Mouse (Mus musculus): ENCODE results near the gene Gm32742.
"Not testable (repeated sequence)": the region's sequence is repeated elsewhere in the genome, so short reads cannot be mapped to it uniquely, and the experiment has no call there.

Gm32742 gene

DNA sequence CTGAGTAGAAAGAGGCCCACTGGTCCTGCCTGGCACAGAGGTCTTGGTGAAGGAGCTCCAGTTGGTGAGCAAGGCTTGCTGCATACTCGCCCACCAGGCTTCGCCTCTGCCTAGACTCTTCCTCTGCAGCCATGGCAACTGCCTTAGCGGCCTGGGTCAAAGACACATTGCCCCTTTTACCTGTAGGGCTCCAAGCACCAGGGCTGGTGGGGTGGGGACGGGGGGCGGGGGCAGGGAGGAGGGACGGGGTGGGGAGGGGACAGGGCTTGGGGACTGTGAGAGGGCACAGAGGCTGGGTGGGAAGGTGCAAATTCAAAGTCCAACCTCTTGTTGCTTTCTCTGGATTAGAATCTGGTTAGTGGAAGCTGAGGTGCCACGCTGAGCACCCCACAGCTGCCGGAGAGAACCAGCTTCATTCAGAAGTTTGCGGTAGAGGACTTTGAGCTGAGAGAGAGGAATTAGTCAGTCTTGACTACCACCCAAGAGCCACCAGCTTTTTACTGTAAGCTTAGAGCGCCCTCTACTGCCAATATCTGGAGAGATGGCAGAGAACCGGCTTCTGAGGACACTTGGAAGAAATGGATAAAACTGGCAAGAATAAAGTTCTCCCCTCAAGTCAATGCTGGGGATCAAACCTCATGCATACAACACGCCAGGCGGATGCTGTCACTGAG lies 13.1 kb downstream of the Gm32742 start:
- DNase-seq (ENCODE audit: low spot score in 2 of 2), result peak in 1 of 2 experiments; percentile 47

DNA sequence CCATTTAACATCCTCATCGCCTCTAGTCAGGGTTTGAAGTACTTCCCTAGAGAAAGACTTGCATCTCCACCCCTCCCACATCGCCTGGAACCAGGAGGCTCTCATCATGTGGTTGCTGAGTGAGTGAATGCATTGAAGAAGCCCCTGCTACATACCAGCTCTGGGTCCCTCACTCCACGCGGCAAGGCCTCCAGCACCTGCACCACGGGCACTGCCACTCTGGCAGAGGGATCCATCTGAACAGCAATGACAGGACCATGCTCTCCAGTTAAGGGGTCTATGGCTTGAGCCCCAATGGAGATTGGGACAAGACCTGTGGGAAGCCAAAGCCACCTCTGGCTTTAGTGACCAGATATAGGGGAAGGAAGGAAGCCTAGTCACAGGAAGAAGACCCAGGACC lies 18.0 kb downstream of the Gm32742 start:
- no peak for DNase-seq (ENCODE audit: low spot score in 2 of 2)

DNA sequence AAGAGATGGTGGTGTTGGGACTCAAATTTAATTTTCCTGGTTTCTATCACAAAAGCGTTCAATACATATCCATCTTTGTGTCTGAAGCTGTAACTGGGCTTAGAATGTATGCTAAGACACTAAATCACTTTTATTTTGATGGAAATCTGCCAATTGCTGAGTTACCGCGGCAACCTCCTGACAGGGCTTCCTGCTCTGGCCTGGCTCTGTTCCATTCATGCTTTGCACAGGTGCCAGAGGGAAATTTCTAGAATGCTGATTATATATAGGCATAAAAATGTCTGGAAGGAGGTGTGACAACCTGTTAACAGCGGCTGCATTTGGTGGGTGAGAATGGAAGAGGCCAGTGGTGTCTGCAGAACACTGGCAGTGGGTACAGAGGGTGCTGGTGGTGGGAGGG lies 18.8 kb downstream of the Gm32742 start:
- DNase-seq (ENCODE audit: low spot score in 2 of 2), result no peak

DNA sequence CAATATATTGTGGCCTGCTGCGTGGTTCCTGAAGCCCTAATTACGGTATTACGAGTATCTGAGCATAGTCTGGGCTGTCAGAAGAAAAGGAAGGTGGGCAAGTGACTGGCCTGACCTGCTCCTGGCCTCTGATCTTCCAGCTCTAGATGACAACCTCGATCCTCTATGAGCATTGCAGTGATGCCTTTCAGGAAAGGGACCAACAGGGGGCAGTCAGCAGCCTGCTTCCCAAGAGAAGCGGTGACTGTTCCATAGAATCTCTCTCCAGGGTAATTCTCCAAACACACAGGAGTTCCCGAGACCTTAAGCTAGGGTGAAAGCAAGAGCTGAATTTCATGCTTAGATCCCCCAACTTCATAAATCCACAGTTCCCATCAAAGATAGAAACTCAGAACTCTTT lies 21.1 kb downstream of the Gm32742 start:
- DNase-seq (ENCODE audit: low spot score in 2 of 2), result no peak

DNA sequence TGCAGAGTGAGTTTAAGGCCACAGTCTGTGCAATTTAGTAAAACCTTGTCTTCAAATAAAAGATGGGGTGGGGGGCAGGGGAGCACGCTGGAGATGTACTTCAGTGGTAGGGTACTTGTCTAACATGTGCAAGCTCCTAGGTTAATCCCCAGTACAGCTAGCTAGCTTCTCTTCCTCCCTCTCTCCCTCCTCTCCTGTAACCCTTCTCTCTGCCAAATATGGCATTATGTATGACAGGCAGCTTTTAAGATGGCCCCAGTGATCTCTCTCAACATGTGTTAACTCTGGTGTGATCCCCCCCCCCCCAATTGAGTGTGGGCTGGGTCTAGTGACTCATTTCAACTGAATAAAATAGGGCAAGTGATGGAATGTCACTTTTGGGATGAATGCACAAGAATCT lies 21.9 kb downstream of the Gm32742 start:
- DNase-seq (ENCODE audit: low spot score in 2 of 2), result no peak

DNA sequence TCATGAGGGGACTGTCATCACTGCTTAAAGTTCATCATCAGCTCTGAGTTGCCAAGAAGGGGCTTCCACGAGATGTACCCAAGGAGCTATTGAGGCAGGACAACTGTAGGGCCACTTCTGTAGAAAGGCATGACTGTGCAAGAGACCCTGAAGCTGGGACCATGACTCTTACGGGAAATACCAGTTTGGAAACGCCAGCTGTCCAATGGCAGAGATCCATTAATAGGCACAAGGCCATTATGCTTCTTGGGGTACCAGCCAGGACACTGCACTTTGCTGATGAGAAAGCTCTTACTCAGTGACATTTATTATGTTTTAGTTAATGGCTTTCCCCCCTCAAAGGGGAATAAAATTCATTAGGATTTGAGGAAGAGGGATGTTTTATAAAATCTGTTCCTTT lies 24.6 kb downstream of the Gm32742 start:
- no peak for DNase-seq (ENCODE audit: low spot score in 2 of 2)

DNA sequence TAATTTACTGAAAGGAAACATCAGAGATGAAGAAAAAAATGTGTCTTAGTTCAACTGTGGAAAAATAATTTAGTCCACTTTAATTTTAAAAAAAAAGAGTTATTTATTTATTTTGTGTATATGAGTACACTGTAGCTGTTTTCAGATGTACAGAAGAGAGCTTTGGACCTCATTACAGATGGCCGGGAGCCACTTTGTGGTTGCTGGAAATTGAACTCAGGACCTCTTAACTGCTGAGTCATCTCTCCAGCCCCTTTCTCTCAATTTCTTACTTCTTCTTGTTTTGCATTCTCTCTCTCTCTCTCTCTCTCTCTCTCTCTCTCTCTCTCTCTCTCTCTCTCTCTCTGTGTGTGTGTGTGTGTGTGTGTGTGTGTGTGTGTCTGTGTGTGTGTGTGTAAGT lies 25.9 kb downstream of the Gm32742 start:
- DNase-seq (ENCODE audit: low spot score in 2 of 2), result not testable (repeated sequence)

DNA sequence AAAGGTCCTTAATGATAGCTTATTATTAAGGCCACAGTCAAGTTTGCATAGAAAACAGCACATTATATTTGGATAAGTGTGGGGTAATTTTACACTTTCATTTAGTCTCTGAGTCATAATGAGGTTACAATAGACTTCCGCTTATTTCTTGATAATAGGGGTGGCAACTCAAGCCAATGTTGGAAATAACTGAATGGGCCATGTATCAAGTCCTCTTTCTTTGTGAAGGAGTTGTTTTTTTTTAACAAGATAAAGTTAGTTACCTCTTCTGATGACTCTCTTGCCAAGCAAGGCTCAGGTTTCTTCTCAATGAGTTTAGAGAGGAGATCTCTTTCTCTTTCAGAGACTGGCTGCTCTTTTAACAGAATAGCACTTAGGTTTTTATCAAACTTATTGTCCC lies 27.0 kb downstream of the Gm32742 start:
- DNase-seq (ENCODE audit: low spot score in 2 of 2), result no peak

DNA sequence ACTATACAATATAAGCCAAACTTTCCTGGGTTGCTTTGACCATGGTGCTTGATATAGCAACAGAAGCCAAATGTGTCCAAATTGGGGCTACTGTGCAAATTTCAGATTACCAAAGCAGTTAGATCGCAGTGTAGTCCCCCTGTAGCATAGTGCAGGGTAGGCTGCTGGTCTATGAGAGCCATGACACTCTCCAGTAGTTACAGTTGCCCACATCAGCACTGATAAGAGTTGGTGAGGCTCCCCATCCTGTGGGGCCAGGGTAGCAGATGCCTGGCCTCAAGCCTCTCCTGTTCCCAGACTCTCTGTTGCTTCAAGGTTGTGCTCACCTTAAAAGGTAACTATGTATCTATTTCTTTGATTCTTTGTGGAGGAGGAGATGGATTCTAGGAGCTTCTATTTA lies 27.5 kb downstream of the Gm32742 start:
- DNase-seq (ENCODE audit: low spot score in 2 of 2), result no peak

DNA sequence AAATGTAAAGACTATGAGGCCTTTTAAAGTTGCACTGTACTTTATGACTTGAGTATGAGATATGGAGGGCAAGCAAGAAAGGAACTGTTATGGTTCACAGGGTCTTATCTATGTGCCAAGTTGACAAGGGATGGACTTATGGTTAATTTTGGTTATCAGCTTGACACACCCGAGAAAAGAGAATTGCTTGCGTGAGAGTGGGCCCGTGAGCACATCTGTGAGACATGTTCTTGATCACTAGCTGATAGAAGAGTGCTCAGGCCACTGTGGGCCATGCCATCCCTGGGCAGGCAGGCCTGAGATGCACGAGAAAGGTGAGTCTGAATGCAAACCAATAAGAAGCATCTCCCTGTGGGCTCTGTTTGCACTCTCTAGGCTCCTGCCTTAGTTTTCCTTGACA lies 27.9 kb downstream of the Gm32742 start:
- no peak for DNase-seq (ENCODE audit: low spot score in 2 of 2)

DNA sequence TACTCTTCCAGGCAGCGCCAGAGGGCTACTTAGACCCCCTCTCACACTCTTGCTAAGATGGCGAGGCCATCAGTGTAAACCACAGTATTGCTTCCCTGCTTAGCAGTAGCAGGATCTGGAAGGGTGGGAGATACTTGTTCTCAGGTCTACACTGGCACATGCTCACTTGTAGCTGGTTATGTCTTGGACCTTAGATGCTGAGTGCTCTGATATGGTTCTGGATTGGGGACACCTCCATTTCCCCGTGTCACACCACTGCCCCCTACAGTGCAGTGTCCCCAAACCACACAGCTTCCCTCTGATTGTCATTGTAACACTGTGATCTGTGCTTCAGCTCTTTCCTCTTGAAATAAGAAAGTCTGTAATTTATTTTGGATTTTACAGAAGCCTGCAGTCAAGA lies 28.3 kb downstream of the Gm32742 start:
- DNase-seq (ENCODE audit: low spot score in 2 of 2), result no peak

DNA sequence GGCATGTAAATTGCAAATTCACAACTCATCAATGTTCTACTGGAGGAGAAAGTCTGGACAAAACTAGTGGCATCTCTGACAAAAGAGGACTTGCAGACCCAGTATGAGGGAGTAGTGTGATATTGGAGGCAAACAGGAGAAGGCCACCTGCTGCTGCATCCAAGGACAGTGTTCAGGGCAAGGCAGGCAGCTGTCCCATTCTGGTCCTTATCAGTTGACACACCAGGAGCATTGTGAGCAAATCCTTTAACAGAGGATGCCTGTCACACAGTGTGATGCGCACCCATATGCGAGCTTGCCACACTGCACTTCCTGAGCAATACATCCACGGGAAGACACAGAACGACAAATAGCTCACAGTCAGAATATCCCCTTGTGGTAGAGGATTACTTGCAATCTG lies 50.5 kb downstream of the Gm32742 start:
- DNase-seq (ENCODE audit: low spot score in 2 of 2), result no peak

DNA sequence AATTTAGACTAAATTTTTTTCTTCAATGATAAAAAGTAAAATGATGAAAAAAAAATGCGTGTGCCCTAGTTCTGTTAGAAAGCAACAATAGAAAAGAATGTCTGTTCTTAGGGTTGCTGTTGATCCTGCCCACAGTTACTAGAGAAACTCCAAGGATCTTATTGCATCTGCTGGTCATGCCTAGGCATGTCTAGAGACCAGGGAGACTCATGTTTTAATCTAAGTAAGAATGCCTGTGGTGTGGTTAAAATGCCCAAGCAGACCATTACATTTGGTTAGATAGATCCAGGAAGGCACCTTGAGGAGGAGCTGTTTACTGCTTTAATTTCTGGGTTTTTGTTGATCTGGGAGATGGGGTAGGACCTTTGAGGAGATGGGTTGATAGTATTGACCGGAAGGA lies 59.6 kb downstream of the Gm32742 start:
- DNase-seq (ENCODE audit: low spot score in 2 of 2), result no peak

DNA sequence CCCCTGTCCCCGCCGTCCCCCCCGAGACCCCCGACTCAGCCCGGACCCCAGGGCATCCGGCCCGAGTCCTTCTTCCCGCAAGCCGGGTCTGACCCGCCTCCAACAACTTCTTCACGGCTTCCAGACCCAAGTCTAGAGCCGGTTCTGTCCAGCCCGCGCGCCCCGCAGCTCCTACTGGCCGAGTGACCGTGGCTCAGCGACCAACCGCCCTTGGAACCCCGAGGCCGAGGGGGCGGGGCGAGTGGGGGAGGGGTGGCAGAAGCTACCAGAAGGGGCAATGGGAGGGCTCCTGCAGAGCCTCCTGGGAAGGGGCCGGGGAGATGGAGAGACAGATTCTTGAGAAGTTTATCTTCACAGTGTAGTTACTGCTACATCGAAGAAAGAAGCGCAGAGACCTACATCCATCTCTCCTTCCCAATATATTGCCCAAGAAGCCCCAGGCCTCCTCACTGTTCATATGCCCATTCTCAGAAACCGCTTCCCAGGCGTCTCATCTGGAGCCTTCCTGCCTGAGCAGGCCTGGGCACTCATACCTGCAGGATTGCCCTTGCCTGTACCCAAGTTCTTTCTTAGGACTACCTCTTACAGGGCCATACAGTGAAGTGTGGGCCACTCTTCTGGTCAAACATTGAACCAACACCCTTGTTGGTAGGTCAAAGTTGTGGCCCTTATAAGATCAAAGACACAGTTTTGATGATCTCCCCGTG lies 61.4 kb downstream of the Gm32742 start:
- no peak for DNase-seq (ENCODE audit: low spot score in 2 of 2)

DNA sequence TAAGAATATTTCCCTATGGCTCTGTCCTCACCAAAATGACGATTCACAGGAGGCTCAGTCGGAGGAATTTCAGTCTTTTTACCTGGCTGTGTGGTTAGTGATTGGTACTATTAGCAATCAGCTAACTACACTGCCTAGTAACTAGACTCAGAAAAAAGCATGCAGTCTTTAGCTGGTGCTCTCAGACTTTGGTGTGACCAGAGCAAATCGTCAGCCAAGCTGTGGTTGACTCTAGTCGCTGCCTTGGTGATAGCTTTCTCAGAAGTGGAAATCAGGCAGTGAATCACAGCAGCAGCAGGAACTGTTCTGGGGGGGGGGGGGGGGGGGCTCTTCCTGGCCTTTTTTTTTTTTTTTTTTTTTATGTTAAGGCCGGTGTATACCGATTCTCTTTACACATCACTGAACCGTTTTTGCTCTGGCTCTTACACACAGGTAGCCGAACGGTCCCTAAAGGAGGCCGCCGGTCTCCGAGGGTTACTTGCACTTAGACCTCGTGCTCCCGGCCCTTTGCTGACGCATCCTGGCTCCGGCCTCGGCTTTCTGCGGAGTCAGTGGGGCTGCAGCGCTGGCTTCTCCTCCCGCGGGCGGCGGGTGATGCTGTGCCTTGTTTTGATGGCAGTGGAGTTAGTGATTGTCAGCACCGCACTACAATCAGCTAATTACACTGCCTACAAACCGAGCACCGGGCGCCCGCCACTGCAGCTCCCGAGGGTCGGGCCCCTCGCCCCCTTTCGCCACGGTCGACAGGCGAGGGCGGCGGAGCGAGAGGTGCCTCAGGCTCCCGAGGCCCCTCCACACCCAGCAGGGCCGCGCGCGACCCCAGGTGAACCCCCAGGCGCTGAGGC lies 62.1 kb downstream of the Gm32742 start:
- DNase-seq (ENCODE audit: low spot score in 2 of 2), result no peak

DNA sequence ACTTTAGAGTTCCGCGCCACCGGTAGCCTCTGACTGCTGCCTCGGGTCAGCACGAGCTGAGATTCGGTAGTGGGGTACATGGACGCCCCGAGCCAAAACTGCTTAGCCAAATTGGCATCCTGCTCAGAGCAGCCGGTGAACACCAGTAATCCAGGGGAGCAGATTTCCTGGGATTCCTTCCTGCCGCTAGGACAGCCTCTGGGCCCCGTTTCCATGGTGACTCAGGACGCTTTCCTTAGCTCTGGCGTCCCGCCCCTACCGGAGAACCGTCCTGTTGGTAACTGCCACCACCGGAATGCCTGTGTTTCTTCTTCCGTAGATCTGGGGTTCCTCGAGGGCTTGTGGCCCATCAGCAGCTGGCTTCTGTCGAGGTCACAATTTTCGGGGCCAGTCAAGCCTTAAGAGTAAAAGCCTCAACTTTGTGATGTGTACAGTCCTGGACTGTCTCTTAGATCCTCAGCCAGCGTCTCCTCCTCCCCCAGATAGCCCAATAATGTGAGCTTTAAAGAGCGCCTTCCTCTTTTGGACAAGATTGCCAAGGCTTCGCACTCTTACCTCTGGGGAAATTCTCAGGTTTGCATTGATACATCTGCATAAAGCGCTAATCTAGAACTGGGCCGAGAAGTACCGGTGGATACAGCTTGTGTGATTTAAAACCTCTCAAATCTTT lies 63.4 kb downstream of the Gm32742 start, which contains the start of gene 4833427G06Rik:
4833427G06Rik (minus strand) TSS at position 323 of the 670 bp plus-strand sequence.
- no peak for DNase-seq (ENCODE audit: low spot score in 2 of 2)

DNA sequence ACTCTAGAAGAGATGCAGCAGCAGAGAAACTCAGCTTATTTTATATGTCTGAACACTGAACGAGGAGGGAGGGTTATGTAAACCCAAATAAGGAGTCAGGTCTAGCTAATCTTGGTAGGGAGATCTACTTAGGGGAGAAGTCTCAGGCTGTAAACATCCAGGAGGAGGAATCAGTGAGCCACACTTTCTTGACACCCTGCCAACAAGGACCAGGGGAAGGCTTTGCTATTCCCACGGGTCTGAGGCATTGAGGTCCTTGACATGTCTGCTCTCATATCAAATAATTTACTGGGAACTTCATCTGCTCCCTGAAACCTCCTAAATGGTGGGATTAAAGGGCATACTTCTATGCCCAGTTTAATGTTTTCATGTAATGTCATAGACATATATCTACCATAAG lies 69.0 kb downstream of the Gm32742 start:
- no peak for DNase-seq (ENCODE audit: low spot score in 2 of 2)

DNA sequence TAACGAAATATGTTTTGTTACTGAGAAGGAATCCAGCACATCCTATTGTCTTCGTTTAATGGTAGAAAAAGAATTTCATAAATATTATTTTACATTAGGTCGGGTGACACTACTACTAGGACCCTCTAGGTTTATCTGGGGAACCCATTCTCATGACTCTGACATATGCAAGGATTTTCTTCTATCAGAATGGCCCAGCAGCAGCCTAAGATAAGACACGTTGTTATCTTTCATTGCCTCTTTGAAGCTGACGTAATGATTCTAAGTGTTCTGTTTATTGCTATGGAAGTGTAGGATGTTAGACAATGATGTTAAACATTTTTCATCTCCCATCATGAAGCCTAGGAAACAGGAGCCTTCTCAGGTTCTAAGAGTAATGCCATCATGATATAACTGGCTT lies 71.6 kb downstream of the Gm32742 start:
- DNase-seq (ENCODE audit: low spot score in 2 of 2), result no peak

DNA sequence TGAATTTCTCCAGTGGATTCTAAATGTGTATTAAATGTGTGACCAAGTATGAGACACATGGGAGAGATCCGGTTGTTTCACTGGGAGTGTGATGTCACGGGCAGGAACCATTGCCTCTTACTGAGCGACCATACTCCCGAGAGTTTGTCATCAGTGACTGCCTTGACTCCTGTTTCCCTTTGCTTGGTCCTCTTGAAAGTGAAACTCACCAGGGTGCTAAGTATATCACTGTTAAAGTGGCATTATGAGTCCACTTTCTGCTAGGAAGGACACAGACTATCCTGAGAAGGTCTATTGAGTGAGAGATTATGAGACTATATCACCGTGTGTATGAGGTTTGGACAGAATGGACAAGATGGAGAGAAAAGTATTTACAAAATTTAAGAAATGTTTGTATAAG lies 83.7 kb downstream of the Gm32742 start:
- no peak for DNase-seq (ENCODE audit: low spot score in 2 of 2)
